Mouse (Mus musculus): ENCODE results near the gene Crlf3.

DNA sequence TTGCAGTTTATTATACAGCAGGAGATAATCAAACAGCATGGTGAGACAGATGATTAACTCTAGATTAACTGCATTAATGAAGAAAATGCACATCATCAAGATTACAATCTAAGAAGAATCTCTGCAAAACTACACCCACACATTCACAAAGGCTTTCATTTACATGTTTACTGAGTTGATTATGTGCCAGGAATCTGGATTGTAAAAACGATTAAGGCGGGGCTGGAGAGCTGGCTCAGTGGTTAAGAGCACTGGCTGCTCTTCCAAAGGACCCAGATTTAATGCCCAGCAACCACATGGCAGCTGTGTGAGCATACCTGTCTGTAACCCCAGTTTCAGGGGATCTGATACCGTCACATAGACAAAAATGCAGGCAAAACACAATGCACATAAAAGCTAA is 11.0 kb downstream of the Crlf3 start:
- TF ChIP-seq POLR2A (IDR thresholded peaks at IDR 0.05; ENCODE audit: control insufficient read depth, low read depth, low read length) (no peak), CTCF (IDR thresholded peaks at IDR 0.05; ENCODE audit: control insufficient read depth, insufficient read depth, insufficient replicate concordance, low read depth, low read length) (no peak)

Measured in testis, adult 2 months (tissue).